Mouse (Mus musculus): ENCODE measurements around the gene Arhgef26. TPM values are rescaled to one million over a fixed set of nuclear protein-coding genes. Genes with fewer than 3 reads are reported as not detected.

Arhgef26 gene
- polyA plus RNA-seq, 1 experiment from 2014 or later, result 2.7 TPM

DNA sequence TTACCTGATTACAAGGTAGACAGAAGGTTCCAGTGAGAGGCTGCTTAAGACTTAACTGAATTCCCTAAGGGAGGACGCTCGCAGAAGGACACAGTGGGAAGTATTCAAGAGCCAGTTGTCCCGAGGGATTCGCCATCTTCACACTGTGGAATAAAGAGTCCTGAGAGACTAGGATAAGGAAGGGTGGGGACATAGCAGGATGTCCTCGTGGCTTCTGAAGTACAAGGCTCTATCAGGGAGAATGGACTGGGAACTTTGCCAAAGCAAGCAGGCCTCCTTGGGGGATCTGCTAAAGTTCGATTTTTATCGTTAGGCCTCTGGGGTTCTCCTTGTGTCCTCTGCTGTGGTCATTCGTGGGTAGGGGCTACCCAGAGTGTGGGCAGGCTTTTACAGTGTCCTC is 109.0 kb downstream of the Arhgef26 start:
- no peak overlapping the region for H3K9ac ChIP-seq (replicated peaks)
- H3K9me3 ChIP-seq (ENCODE audit: low read length), result no peaks in the 10 kb centered on the region
- ATAC-seq (no peak), DNase-seq (no peak)
- no peak overlapping the region for H3K27ac ChIP-seq (ENCODE audit: low read depth)
- H3K4me1 ChIP-seq (ENCODE audit: insufficient read depth), result no peaks in the 10 kb centered on the region
- H3K4me2 ChIP-seq (ENCODE audit: low read depth, low read length), result no peak overlapping the region
- no peaks in the 10 kb centered on the region; the same call in 1 of the 2 replicates for H3K36me3 ChIP-seq (replicated peaks; ENCODE audit: insufficient read depth, low read length)
- TF ChIP-seq CTCF (IDR thresholded peaks at IDR 0.05; ENCODE audit: low read depth) (no peak), EP300 (IDR thresholded peaks at IDR 0.05; ENCODE audit: low read depth) (no peak)
- 66% methylated on average over 8 of the region's 8 CpGs for WGBS (ENCODE audit: insufficient replicate concordance)
- no peak overlapping the region for H3K4me3 ChIP-seq (ENCODE audit: low read depth, low read length)
- no peaks in the 10 kb centered on the region for H3K27me3 ChIP-seq (ENCODE audit: insufficient read depth, low read length)

- no peak for TF ChIP-seq EP300 (IDR thresholded peaks at IDR 0.05; ENCODE audit: low read depth)
- peak; percentile 30 for TF ChIP-seq CTCF (IDR thresholded peaks at IDR 0.05; ENCODE audit: low read depth)
- H3K27me3 ChIP-seq (ENCODE audit: insufficient read depth, low read length), result no peaks in the 10 kb centered on the region
- no peak overlapping the region for H3K4me2 ChIP-seq (ENCODE audit: low read depth, low read length)
- DNase-seq (no peak), ATAC-seq (no peak)
- H3K36me3 ChIP-seq (replicated peaks; ENCODE audit: insufficient read depth, low read length), result no peaks in the 10 kb centered on the region
- H3K27ac ChIP-seq (ENCODE audit: low read depth), result no peak overlapping the region
- H3K9ac ChIP-seq (replicated peaks), result no peak overlapping the region
- H3K4me3 ChIP-seq (ENCODE audit: low read depth, low read length), result no peak overlapping the region
- WGBS (ENCODE audit: insufficient replicate concordance), result 77% methylated on average over 4 of the region's 4 CpGs
- H3K4me1 ChIP-seq (ENCODE audit: insufficient read depth), result no peaks in the 10 kb centered on the region
- no peaks in the 10 kb centered on the region for H3K9me3 ChIP-seq (ENCODE audit: low read length)
Measured at GRCm38 (mm10) chr3:62449871-62450496, 111.8 kb downstream of the Arhgef26 start.

DNA sequence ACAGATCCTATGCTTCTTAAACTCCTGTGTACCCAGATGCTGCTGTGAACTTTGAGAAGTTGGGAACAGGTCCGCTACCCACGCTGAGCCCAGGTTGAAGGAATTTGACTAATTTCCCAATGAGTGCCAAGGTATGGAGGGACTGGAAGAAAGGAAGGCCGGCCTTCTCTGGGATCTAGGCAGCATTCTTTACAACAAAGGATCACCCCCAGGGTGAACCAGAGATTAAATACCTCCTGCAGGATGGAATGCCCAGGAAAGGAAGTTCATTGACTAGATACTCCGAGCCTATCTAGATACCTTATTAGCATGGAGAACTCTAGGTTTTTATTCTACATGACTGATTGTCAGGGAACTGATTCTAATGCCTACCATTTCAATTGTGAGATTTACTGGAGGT is 114.8 kb downstream of the Arhgef26 start:
- H3K36me3 ChIP-seq (replicated peaks; ENCODE audit: insufficient read depth, low read length), result 0 out of 2 replicates have a peak, but pooled peaks cover 3% of the 10 kb centered on the region
- TF ChIP-seq EP300 (IDR thresholded peaks at IDR 0.05; ENCODE audit: low read depth) (no peak), CTCF (IDR thresholded peaks at IDR 0.05; ENCODE audit: low read depth) (no peak)
- DNase-seq, result no peak
- no peak overlapping the region for H3K9ac ChIP-seq (replicated peaks)
- no peak overlapping the region for H3K4me3 ChIP-seq (ENCODE audit: low read depth, low read length)
- 60% methylated on average over 4 of the region's 4 CpGs for WGBS (ENCODE audit: insufficient replicate concordance)
- no peak overlapping the region for H3K27ac ChIP-seq (ENCODE audit: low read depth)
- no peaks in the 10 kb centered on the region for H3K9me3 ChIP-seq (ENCODE audit: low read length)
- H3K27me3 ChIP-seq (ENCODE audit: insufficient read depth, low read length), result no peaks in the 10 kb centered on the region
- no peak for ATAC-seq
- no peaks in the 10 kb centered on the region for H3K4me1 ChIP-seq (ENCODE audit: insufficient read depth)
- H3K4me2 ChIP-seq (ENCODE audit: low read depth, low read length), result no peak overlapping the region

GRCm38 (mm10) chr3:62454096-62454495 is 116.0 kb downstream of the Arhgef26 start:
- H3K27me3 ChIP-seq (ENCODE audit: insufficient read depth, low read length), result no peaks in the 10 kb centered on the region
- TF ChIP-seq CTCF (IDR thresholded peaks at IDR 0.05; ENCODE audit: low read depth) (no peak), EP300 (IDR thresholded peaks at IDR 0.05; ENCODE audit: low read depth) (no peak)
- H3K9ac ChIP-seq (replicated peaks), result no peak overlapping the region
- no peak overlapping the region for H3K27ac ChIP-seq (ENCODE audit: low read depth)
- no peak overlapping the region for H3K4me3 ChIP-seq (ENCODE audit: low read depth, low read length)
- no peaks in the 10 kb centered on the region for H3K9me3 ChIP-seq (ENCODE audit: low read length)
- H3K36me3 ChIP-seq (replicated peaks; ENCODE audit: insufficient read depth, low read length), result peaks cover 6% of the 10 kb centered on the region; the same call in 1 of the 2 replicates
- WGBS (ENCODE audit: insufficient replicate concordance), result 66% methylated on average over 3 of the region's 3 CpGs
- no peaks in the 10 kb centered on the region for H3K4me1 ChIP-seq (ENCODE audit: insufficient read depth)
- ATAC-seq, result no peak
- no peak overlapping the region for H3K4me2 ChIP-seq (ENCODE audit: low read depth, low read length)
- DNase-seq, result no peak

DNA sequence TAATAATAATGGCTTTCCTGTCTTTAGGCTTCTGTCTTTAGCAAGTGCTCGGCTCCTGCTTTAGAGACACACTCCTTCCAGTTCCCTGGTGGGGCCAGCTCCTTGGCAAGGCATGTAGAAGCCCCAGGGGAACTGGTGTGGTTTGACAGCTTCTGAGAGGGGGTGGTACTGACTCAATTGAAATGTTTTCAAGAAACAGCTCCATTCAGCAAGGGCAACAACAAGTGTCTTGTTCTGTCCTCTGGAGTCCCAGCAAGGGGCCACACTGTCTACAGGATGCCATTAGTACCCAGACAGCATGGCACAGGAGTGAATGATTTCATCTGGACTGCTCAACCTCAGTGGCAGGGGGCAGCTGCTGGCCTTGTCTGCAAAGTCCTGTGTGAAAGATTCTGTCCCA is 117.7 kb downstream of the Arhgef26 start:
- DNase-seq (no peak), ATAC-seq (no peak)
- WGBS (ENCODE audit: insufficient replicate concordance), result 75% methylated on average over 1 of the region's 1 CpGs

DNA sequence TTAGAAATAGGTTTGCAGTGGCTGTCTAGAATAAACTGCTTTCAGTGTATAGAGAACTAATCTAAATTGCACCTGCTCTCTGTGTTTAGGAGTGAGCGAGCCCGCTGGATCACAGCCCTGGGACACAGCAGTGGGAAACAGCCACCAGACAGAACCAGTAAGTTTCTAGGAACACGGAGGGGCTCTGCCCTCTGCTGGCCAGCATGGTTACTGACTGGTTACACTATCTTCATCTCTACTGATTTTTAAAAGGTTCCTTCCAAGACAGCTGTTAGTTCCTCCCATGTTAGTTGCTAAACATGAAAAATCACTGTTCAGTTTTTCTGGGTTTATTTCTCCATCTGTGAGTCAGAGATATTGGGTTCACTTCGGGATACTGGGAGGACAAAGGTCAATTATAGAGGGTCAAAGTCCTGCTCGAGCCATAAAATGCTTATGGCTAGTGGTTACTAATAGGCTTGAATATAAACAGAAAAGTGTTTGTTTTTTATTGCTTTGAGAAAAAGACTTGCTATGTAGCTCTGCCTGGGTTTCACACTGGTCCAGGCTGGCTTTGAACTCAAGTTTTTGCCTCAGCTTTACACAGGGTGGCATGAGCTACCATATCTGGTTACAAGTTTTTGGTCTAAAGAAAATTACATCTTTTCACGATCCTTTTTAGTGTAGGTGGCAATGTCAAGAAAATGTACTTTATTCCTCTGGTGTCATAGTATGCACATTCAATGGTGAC is 120.3 kb downstream of the Arhgef26 start:
- peak; percentile 47 for ATAC-seq
- peak; percentile 53 for DNase-seq
- Histone ChIP-seq H3K4me1 (ENCODE audit: insufficient read depth) (no peaks in the 10 kb centered on the region), H3K4me2 (ENCODE audit: low read depth, low read length) (no peak overlapping the region), H3K9ac (replicated peaks) (no peak overlapping the region), H3K4me3 (ENCODE audit: low read depth, low read length) (no peak overlapping the region), H3K9me3 (ENCODE audit: low read length) (no peaks in the 10 kb centered on the region), H3K27ac (ENCODE audit: low read depth) (no peak overlapping the region), H3K36me3 (replicated peaks; ENCODE audit: insufficient read depth, low read length) (peaks cover 23% of the 10 kb centered on the region), H3K27me3 (ENCODE audit: insufficient read depth, low read length) (no peaks in the 10 kb centered on the region)
- 42% methylated on average over 6 of the region's 6 CpGs for WGBS (ENCODE audit: insufficient replicate concordance)
- TF ChIP-seq EP300 (IDR thresholded peaks at IDR 0.05; ENCODE audit: low read depth) (no peak), CTCF (IDR thresholded peaks at IDR 0.05; ENCODE audit: low read depth) (peak; percentile 74)

More for the DNA sequence above, 117.7 kb downstream of the Arhgef26 start:
- TF ChIP-seq EP300 (IDR thresholded peaks at IDR 0.05; ENCODE audit: low read depth), result no peak
- TF ChIP-seq CTCF (IDR thresholded peaks at IDR 0.05; ENCODE audit: low read depth), result no peak
- no peaks in the 10 kb centered on the region for H3K27me3 ChIP-seq (ENCODE audit: insufficient read depth, low read length)
- no peak overlapping the region for H3K4me2 ChIP-seq (ENCODE audit: low read depth, low read length)
- H3K27ac ChIP-seq (ENCODE audit: low read depth), result no peak overlapping the region
- H3K36me3 ChIP-seq (replicated peaks; ENCODE audit: insufficient read depth, low read length), result peaks cover 9% of the 10 kb centered on the region
- no peaks in the 10 kb centered on the region for H3K4me1 ChIP-seq (ENCODE audit: insufficient read depth)
- no peak overlapping the region for H3K9ac ChIP-seq (replicated peaks)
- no peak overlapping the region for H3K4me3 ChIP-seq (ENCODE audit: low read depth, low read length)
- no peaks in the 10 kb centered on the region for H3K9me3 ChIP-seq (ENCODE audit: low read length)
